Mouse (Mus musculus): ENCODE results near the gene Krt84.
"Not testable (repeated sequence)": the region's sequence is repeated elsewhere in the genome, so short reads cannot be mapped to it uniquely, and the experiment has no call there.

- TF ChIP-seq POLR2A (IDR thresholded peaks at IDR 0.05; ENCODE audit: low read depth, low read length); CTCF (IDR thresholded peaks at IDR 0.05; ENCODE audit: extremely low read depth, insufficient read length, insufficient replicate concordance, low read depth, low read length): not testable (repeated sequence)
Observed at GRCm38 (mm10) chr15:101517161-101517560, 15.5 kb downstream of the Krt84 start, which contains the start of gene Gm49425.
